Mouse (Mus musculus): ENCODE data around the gene Rab31.

Gene Rab31

GRCm38 (mm10) chr17:65782551-65783141, 10.1 kb upstream of the Rab31 start, which contains the start of gene Ppp4r1:
Gene Ppp4r1, plus strand, starts transcription at chr17:65782573.
- peak; percentile 85 for DNase-seq (ENCODE audit: low spot score)

- DNase-seq (ENCODE audit: low spot score): no peak
These were observed 8.4 kb upstream of the Rab31 start for GRCm38 (mm10) chr17:65780970-65781369.

GRCm38 (mm10) chr17:65777461-65777860, 4.9 kb upstream of the Rab31 start:
- DNase-seq (ENCODE audit: low spot score): no peak

GRCm38 (mm10) chr17:65776228-65776627, 3.7 kb upstream of the Rab31 start:
- no peak for DNase-seq (ENCODE audit: low spot score)

GRCm38 (mm10) chr17:65774439-65774838, 1.9 kb upstream of the Rab31 start:
- peak; percentile 58 for DNase-seq (ENCODE audit: low spot score)

GRCm38 (mm10) chr17:65773617-65774016, 1.1 kb upstream of the Rab31 start:
- no peak for DNase-seq (ENCODE audit: low spot score)

GRCm38 (mm10) chr17:65770982-65771915, 1.3 kb downstream of the Rab31 start:
- DNase-seq (ENCODE audit: low spot score): no peak

GRCm38 (mm10) chr17:65768486-65768885, 4.1 kb downstream of the Rab31 start:
- DNase-seq (ENCODE audit: low spot score): no peak

GRCm38 (mm10) chr17:65763221-65763620, 9.3 kb downstream of the Rab31 start:
- DNase-seq (ENCODE audit: low spot score): no peak

- no peak for DNase-seq (ENCODE audit: low spot score)
These were observed 15.4 kb downstream of the Rab31 start for GRCm38 (mm10) chr17:65757150-65757549.

GRCm38 (mm10) chr17:65755857-65756256, 16.7 kb downstream of the Rab31 start:
- no peak for DNase-seq (ENCODE audit: low spot score)

GRCm38 (mm10) chr17:65753130-65753529, 19.4 kb downstream of the Rab31 start:
- no peak for DNase-seq (ENCODE audit: low spot score)

- no peak for DNase-seq (ENCODE audit: low spot score)
These were observed 22.3 kb downstream of the Rab31 start for GRCm38 (mm10) chr17:65750301-65750700.

- DNase-seq (ENCODE audit: low spot score): no peak
These were observed 22.7 kb downstream of the Rab31 start for GRCm38 (mm10) chr17:65749803-65750202.

GRCm38 (mm10) chr17:65748997-65749396, 23.6 kb downstream of the Rab31 start:
- no peak for DNase-seq (ENCODE audit: low spot score)

GRCm38 (mm10) chr17:65746314-65746713, 26.2 kb downstream of the Rab31 start:
- no peak for DNase-seq (ENCODE audit: low spot score)

GRCm38 (mm10) chr17:65743664-65744330, 28.8 kb downstream of the Rab31 start:
- no peak for DNase-seq (ENCODE audit: low spot score)

- no peak for DNase-seq (ENCODE audit: low spot score)
These were observed 29.6 kb downstream of the Rab31 start for GRCm38 (mm10) chr17:65742969-65743368.

GRCm38 (mm10) chr17:65742245-65742905, 30.2 kb downstream of the Rab31 start:
- no peak for DNase-seq (ENCODE audit: low spot score)

GRCm38 (mm10) chr17:65741565-65741964, 31.0 kb downstream of the Rab31 start:
- no peak for DNase-seq (ENCODE audit: low spot score)

- DNase-seq (ENCODE audit: low spot score): peak; percentile 40
These were observed 32.5 kb downstream of the Rab31 start for GRCm38 (mm10) chr17:65739874-65740725.

Data from testis, postnatal 14 days (tissue).